ENCODE assay signal across 9 mouse cellular contexts in the genomic region with DNA sequence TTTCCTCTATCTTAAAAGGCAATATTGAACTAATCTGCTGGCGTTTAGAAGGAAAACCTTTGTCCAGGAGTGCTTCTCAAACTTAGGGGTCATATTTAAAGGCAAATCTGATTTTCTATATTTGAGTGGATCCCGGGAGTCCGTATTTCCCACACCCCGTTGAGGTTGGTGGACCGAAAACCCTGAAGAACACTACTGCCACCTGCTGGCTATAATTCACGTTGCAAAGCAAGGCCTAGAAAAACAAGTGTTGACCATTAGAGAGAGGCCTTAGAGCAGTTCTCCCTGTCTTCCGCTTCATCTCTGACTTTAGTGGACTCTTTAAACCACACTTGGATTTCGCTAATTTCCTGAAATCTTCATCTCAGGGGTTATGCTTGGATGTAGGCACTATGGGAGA.
DNase-seq lines count a peak whose midpoint lies in the region; ATAC-seq lines count a peak whose summit lies in the region.
"Had no signal": no experiment of that assay in that cellular context is flagged by ENCODE, and none has a peak within 500 bp of the region (broad histone marks: within the 10 kb centered on the region; RNA-seq: fewer than 3 reads in every experiment).

No protein-coding gene starts in this region.

- 30% methylated on average over 8 of the region's 8 CpGs for WGBS in heart, embryonic 11.5 days (ENCODE audit: insufficient replicate concordance)
- 47% methylated on average over 8 of the region's 8 CpGs for WGBS in forebrain, embryonic 11.5 days

- H3K4me2 ChIP-seq in heart, embryonic 11.5 days: no peak overlapping the region; the same call in 1 of the 2 replicates
- no peak overlapping the region for H3K4me2 ChIP-seq in forebrain, embryonic 11.5 days (ENCODE audit: low read depth, low read length, severe bottlenecking)
- H3K4me2 ChIP-seq: neural tube, embryonic 13.5 days had no signal

- H3K4me3 ChIP-seq in heart, embryonic 11.5 days (ENCODE audit: low read depth, low read length): no peak overlapping the region
- no peak overlapping the region for H3K4me3 ChIP-seq in forebrain, embryonic 11.5 days (ENCODE audit: low read depth, low read length)
- H3K4me3 ChIP-seq: neural tube, embryonic 13.5 days had no signal

- no peak for ATAC-seq in heart, embryonic 11.5 days (replicated peaks; ENCODE audit: insufficient number of reproducible peaks, low FRiP score, low TSS enrichment)
- ATAC-seq in forebrain, embryonic 11.5 days (replicated peaks; ENCODE audit: low FRiP score): peak; percentile 66; the same call in 1 of the 2 replicates

- no peaks in the 10 kb centered on the region for H3K9me3 ChIP-seq in heart, embryonic 11.5 days (replicated peaks; ENCODE audit: control insufficient read depth, low read length)
- H3K9me3 ChIP-seq in forebrain, embryonic 11.5 days (ENCODE audit: control insufficient read depth, low read length): no peaks in the 10 kb centered on the region
- H3K9me3 ChIP-seq: neural tube, embryonic 13.5 days had no signal

- H3K27ac ChIP-seq in heart, embryonic 11.5 days (ENCODE audit: low read depth, low read length): no peak overlapping the region
- H3K27ac ChIP-seq in forebrain, embryonic 11.5 days (ENCODE audit: low read depth, low read length): no peak overlapping the region
- H3K27ac ChIP-seq: neural tube, embryonic 13.5 days had no signal

- intact Hi-C loops in heart, postnatal 10 days (cut with DNase I): loop anchor here (5.0 to 10.0 kb wide), 3 partner anchors 107 to 407 kb away; no protein-coding TSS in a partner anchor

- H3K36me3 ChIP-seq in heart, embryonic 11.5 days (ENCODE audit: control insufficient read depth, insufficient read depth, low read length): no peaks in the 10 kb centered on the region
- H3K36me3 ChIP-seq in forebrain, embryonic 11.5 days (ENCODE audit: control insufficient read depth, insufficient read depth, low read length): no peaks in the 10 kb centered on the region
- H3K36me3 ChIP-seq: neural tube, embryonic 13.5 days had no signal

- no peaks in the 10 kb centered on the region for H3K4me1 ChIP-seq in heart, embryonic 11.5 days (ENCODE audit: control insufficient read depth, insufficient read depth, low read length)
- no peaks in the 10 kb centered on the region for H3K4me1 ChIP-seq in forebrain, embryonic 11.5 days (replicated peaks; ENCODE audit: control insufficient read depth, insufficient read depth, low read length)

- peak; percentile 95 for DNase-seq in heart, adult 11 months
- DNase-seq in c-Kit-positive CD71-positive TER-119-positive erythroid progenitor cells, embryonic 14.5 days (ENCODE audit: low spot score): peak; percentile 60
- peak; percentile 83 for DNase-seq in forebrain, embryonic 11.5 days (ENCODE audit: low spot score)
- DNase-seq in heart, postnatal 10 days: peak; percentile 85 to 91
- DNase-seq in layer of hippocampus, adult 18-20 months (ENCODE audit: low spot score in 2 of 2): peak; percentile 66 to 91
- peak; percentile 86 for DNase-seq in lung, postnatal 36 days
- peak; percentile 56 to 59 for DNase-seq in right cerebral cortex, postnatal 36 days (ENCODE audit: low spot score in 2 of 2)

- H3K27me3 ChIP-seq in heart, embryonic 11.5 days (ENCODE audit: control insufficient read depth, insufficient read depth, low read length): 0 out of 2 replicates have a peak, but pooled peaks cover 2% of the 10 kb centered on the region
- no peaks in the 10 kb centered on the region for H3K27me3 ChIP-seq in forebrain, embryonic 11.5 days (ENCODE audit: control insufficient read depth, insufficient read depth, low read length)
- H3K27me3 ChIP-seq: neural tube, embryonic 13.5 days had no signal

- no peak overlapping the region for H3K9ac ChIP-seq in heart, embryonic 11.5 days (ENCODE audit: low read depth, low read length)
- H3K9ac ChIP-seq in forebrain, embryonic 11.5 days (ENCODE audit: low read length): no peak overlapping the region
- H3K9ac ChIP-seq: neural tube, embryonic 13.5 days had no signal
